Mouse (Mus musculus) macrophage (primary cell): ENCODE measurements around the gene Spg7. TPM values are rescaled to one million over a fixed set of nuclear protein-coding genes. Genes with fewer than 3 reads are reported as not detected.
"Not testable (repeated sequence)": the region's sequence is repeated elsewhere in the genome, so short reads cannot be mapped to it uniquely, and the experiment has no call there.

Source experiments
- H3K27ac ChIP-seq: fragments of 350-480 bp; formaldehyde crosslinking; 2 replicates; pipeline ENCODE4 v1.9.0; 2021
- H3K36me3 ChIP-seq: fragments of 350-480 bp; formaldehyde crosslinking; 2 replicates; pipeline ENCODE4 v1.9.0; 2021; ENCODE audit errors: inconsistent target
- H3K4me3 ChIP-seq: fragments of 350-480 bp; formaldehyde crosslinking; 2 replicates; pipeline ENCODE4 v1.9.0; 2021; ENCODE audit errors: inconsistent target
- H3K79me2 ChIP-seq: fragments of 350-480 bp; formaldehyde crosslinking; 2 replicates; pipeline ENCODE4 v1.9.0; 2021; ENCODE audit errors: inconsistent target
- WGBS: methylation state at CpG from one replicate; pipeline ENCODE4 v1.1.7; 2026; ENCODE audit warnings: inconsistent platforms; ENCODE audit not compliant: missing documents; 5-methylcytosine and 5-hydroxymethylcytosine counted together
- polyA plus RNA-seq: library from polyadenylated mRNA; stranded (reverse); fragments of 250-400 nt; gene quantifications from 3 replicates; pipeline ENCODE4 v1.2.4, GENCODE M21; 2018; ENCODE audit warnings: inconsistent platforms
- total RNA-seq, 78 experiments: library from RNA; depleted of rRNA; stranded (reverse); fragments of 250-400 nt; gene quantifications; 1 replicate in 9 of 78; 2 replicates in 24 of 78; 3 replicates in 43 of 78; 4 replicates in 2 of 78; pipeline ENCODE4 v1.2.4; 2018; ENCODE audit warnings: inconsistent platforms in 56 of 78

Spg7 gene
- total RNA-seq (2018; cell fraction: chromatin; rRNA removed) = 10 to 100 TPM; 19.5 to 65.7 (median 40.9) TPM
- 10 to 100 TPM; 21.8 to 31.2 (median 26.5) TPM for total RNA-seq (2018; cell fraction: cytosol; rRNA removed)
- total RNA-seq (2018; cell fraction: nucleus; rRNA removed) = 10 to 100 TPM; 19.3 to 56.6 (median 35.7) TPM
- 28.2 to 39.2 TPM (median 32.3 TPM) in 3 replicates for polyA plus RNA-seq

GRCm38 (mm10) chr8:123062721-123063120 lies at the start of gene Spg7:
Gene Spg7 (plus strand): TSS chr8:123062942.
- WGBS = 94% methylated on average over 7 of the region's 7 CpGs

GRCm38 (mm10) chr8:123014429-123014828 lies 48.3 kb upstream of the Spg7 start:
- H3K79me2 ChIP-seq = peaks cover 100% of the 10 kb centered on the region
- H3K36me3 ChIP-seq = no peaks in the 10 kb centered on the region
- 49% methylated on average over 7 of the region's 7 CpGs for WGBS
- no peak overlapping the region for H3K4me3 ChIP-seq
- H3K27ac ChIP-seq = peak overlapping the region; percentile 36

More at GRCm38 (mm10) chr8:123062721-123063120, at the start of gene Spg7:
- Histone ChIP-seq H3K4me3 (no peak within 1 kb of the TSS), H3K79me2 (peaks cover 29% of the 10 kb centered on the region), H3K36me3 (no peaks in the 10 kb centered on the region), H3K27ac (no peak within 1 kb of the TSS)

GRCm38 (mm10) chr8:123015074-123015473 lies 47.7 kb upstream of the Spg7 start:
- H3K79me2 ChIP-seq = peaks cover 100% of the 10 kb centered on the region
- H3K4me3 ChIP-seq = no peak overlapping the region
- H3K36me3 ChIP-seq = no peaks in the 10 kb centered on the region
- WGBS = 19% methylated on average over 3 of the region's 3 CpGs
- peak overlapping the region; percentile 36 for H3K27ac ChIP-seq

GRCm38 (mm10) chr8:123017143-123017542 lies 45.6 kb upstream of the Spg7 start:
- no peak overlapping the region for H3K27ac ChIP-seq
- peaks cover 100% of the 10 kb centered on the region for H3K79me2 ChIP-seq
- no peak overlapping the region for H3K4me3 ChIP-seq
- H3K36me3 ChIP-seq = no peaks in the 10 kb centered on the region
- WGBS = 97% methylated on average over 4 of the region's 4 CpGs

- H3K79me2 ChIP-seq = peaks cover 100% of the 10 kb centered on the region
- 64% methylated on average over 4 of the region's 4 CpGs for WGBS
- no peaks in the 10 kb centered on the region for H3K36me3 ChIP-seq
- no peak overlapping the region for H3K4me3 ChIP-seq
- H3K27ac ChIP-seq = no peak overlapping the region
These were observed 44.1 kb upstream of the Spg7 start for GRCm38 (mm10) chr8:123018484-123019164.

GRCm38 (mm10) chr8:123020084-123020483 lies 42.7 kb upstream of the Spg7 start:
- H3K36me3 ChIP-seq = no peaks in the 10 kb centered on the region
- no peak overlapping the region for H3K4me3 ChIP-seq
- no peak overlapping the region for H3K27ac ChIP-seq
- peaks cover 100% of the 10 kb centered on the region for H3K79me2 ChIP-seq
- WGBS = 74% methylated on average over 2 of the region's 2 CpGs

DNA sequence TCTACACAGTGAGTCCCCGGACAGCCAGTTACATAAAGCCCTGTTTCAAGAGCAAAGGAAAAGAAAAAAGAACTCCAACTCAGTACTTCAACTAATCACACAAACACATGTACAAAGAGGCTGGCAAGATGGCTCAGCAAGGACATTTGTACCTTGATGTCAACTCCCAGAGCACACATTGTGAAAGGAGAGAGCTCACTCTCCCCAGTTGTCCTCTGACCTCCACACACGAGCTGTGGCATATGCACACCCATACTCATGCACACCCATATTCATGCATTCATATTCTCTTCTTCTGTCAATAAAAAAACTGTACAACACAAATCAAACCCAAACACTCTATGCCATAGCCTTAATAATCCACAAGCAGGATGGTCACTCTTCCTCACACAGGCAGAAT lies 41.9 kb upstream of the Spg7 start:
- Histone ChIP-seq H3K36me3 (no peaks in the 10 kb centered on the region), H3K27ac (no peak overlapping the region), H3K79me2 (peaks cover 100% of the 10 kb centered on the region), H3K4me3 (no peak overlapping the region)
- 64% methylated on average over 2 of the region's 2 CpGs for WGBS

DNA sequence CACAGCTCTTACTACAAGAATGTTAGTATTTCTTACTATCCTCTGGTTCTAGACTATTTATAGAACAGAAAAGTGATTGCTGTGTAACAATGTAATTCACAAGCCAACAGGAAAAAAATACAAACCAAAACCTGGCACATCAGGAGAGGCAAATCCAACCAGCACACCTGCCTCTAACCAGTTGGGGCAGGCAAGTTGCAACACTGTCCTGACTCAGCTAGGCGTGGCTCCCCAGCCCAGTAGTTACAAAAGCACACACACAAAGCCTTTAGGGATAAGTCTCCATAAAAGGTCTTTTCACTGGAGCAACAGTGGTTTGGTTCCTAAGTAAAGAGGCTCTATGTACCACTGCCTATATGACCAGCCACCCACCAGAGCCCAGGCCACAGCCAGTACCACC lies 41.5 kb upstream of the Spg7 start:
- no peak overlapping the region for H3K4me3 ChIP-seq
- peaks cover 100% of the 10 kb centered on the region for H3K79me2 ChIP-seq
- no peaks in the 10 kb centered on the region for H3K36me3 ChIP-seq
- 43% methylated on average over 1 of the region's 1 CpGs for WGBS
- H3K27ac ChIP-seq = no peak overlapping the region

- no peak overlapping the region for H3K4me3 ChIP-seq
- no peaks in the 10 kb centered on the region for H3K36me3 ChIP-seq
- H3K79me2 ChIP-seq = peaks cover 100% of the 10 kb centered on the region
- WGBS = 95% methylated on average over 3 of the region's 3 CpGs
- H3K27ac ChIP-seq = no peak overlapping the region
These were observed 40.0 kb upstream of the Spg7 start for GRCm38 (mm10) chr8:123022727-123023126.

DNA sequence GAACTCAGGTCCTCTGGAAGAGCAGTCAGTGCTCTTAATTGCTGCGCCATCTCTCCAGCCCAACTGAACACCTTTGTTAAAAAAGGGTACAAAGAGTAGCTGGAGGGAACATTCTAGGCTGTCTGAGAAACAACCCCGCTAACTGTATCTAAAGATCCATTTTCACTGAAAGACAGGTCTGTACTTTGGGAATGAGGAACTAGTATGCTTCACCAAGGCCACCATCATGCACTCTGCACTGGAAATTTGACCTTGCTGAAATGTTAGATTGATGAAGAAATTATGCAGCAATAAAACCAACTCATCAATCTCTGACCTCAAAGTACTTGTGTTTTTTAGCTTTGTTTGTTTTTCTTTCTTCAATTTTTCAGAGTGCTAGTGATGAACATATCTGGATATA lies 38.5 kb upstream of the Spg7 start:
- Histone ChIP-seq H3K4me3 (no peak overlapping the region), H3K27ac (no peak overlapping the region), H3K79me2 (peaks cover 100% of the 10 kb centered on the region), H3K36me3 (no peaks in the 10 kb centered on the region)
- WGBS = 97% methylated on average over 2 of the region's 2 CpGs

DNA sequence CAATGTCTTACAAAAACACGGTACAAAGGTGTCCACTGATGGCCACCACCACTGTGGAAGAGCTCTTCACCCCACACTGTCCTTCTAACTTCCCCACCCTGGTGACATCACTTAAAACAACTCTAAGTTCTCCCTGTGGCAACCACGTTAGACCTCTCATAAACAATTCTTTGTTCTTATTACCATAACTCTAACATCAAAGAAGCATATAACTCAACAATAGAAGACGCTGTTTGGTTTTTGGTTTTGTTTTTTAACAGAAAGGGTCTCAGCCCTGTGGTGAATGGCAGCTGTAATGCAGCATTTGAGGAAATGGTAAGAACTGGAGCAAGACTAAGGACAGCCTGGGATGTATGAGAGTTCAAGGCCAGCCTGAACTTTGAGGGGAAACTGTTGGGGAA lies 36.8 kb upstream of the Spg7 start:
- 58% methylated on average over 3 of the region's 3 CpGs for WGBS
- Histone ChIP-seq H3K36me3 (no peaks in the 10 kb centered on the region), H3K79me2 (peaks cover 100% of the 10 kb centered on the region), H3K27ac (peak overlapping the region; percentile 84), H3K4me3 (no peak overlapping the region)

- Histone ChIP-seq H3K79me2 (peaks cover 100% of the 10 kb centered on the region), H3K36me3 (no peaks in the 10 kb centered on the region), H3K4me3 (no peak overlapping the region), H3K27ac (peak overlapping the region; percentile 84)
- WGBS = 36% methylated on average over 8 of the region's 8 CpGs
These were observed 35.0 kb upstream of the Spg7 start for GRCm38 (mm10) chr8:123027786-123028185.

DNA sequence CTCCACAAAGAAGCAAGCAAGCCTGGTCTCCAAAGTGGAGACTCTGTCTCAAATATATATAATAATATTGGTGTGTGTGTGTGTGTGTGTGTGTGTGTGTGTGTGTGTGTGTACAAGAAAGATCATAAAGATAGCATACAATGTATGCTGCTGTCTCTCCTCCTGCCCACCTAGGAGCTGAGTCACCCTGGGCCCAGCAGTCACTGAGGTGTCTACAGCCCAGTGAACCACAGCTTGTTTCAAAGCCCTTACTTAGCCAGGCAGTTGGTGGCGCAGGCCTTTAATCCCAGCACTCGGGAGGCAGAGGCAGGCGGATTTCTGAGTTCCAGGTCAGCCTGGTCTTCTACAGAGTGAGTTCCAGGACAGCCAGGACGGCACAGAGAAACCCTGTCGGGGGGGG lies 32.7 kb upstream of the Spg7 start:
- WGBS = 69% methylated on average over 3 of the region's 5 CpGs
- not testable (repeated sequence) for H3K4me3 ChIP-seq, H3K36me3 ChIP-seq, H3K27ac ChIP-seq
- peaks cover 98% of the 10 kb centered on the region for H3K79me2 ChIP-seq

GRCm38 (mm10) chr8:123031321-123031978 lies 31.3 kb upstream of the Spg7 start:
- H3K36me3 ChIP-seq = no peaks in the 10 kb centered on the region
- WGBS = 45% methylated on average over 7 of the region's 7 CpGs
- no peak overlapping the region for H3K4me3 ChIP-seq
- H3K79me2 ChIP-seq = peaks cover 98% of the 10 kb centered on the region
- no peak overlapping the region for H3K27ac ChIP-seq

GRCm38 (mm10) chr8:123032730-123033129 lies 30.0 kb upstream of the Spg7 start:
- Histone ChIP-seq H3K79me2 (peaks cover 98% of the 10 kb centered on the region), H3K36me3 (no peaks in the 10 kb centered on the region), H3K4me3 (no peak overlapping the region), H3K27ac (peak overlapping the region; percentile 33)
